Mouse (Mus musculus) testis, adult 2 months (tissue): ENCODE data around the gene Rsph1.

Source experiments
- CTCF ChIP-seq: fragments of 200-500 bp; IDR thresholded peaks from 2 replicates; pipeline ENCODE4 v1.5.1; 2012; ENCODE audit warnings: low read depth, mild to moderate bottlenecking, inconsistent platforms, low read length, moderate library complexity; ENCODE audit not compliant: control insufficient read depth, insufficient read depth, insufficient replicate concordance
- POLR2A ChIP-seq: fragments of 200-500 bp; IDR thresholded peaks from 2 replicates; pipeline ENCODE4 v1.6.1; 2012; ENCODE audit warnings: low read depth, mild to moderate bottlenecking, inconsistent platforms, low read length, moderate library complexity; ENCODE audit not compliant: control insufficient read depth

GRCm38 (mm10) chr17:31294363-31295214, 17.4 kb upstream of the Rsph1 start:
- no peak for TF ChIP-seq CTCF
- TF ChIP-seq POLR2A, result no peak
